Mouse (Mus musculus): Measurements from ENCODE around the gene Vdac2. TPM values are rescaled to one million over a fixed set of nuclear protein-coding genes. Genes with fewer than 3 reads are reported as not detected.

Vdac2 gene
- polyA plus RNA-seq, 1 experiment: 15.6 TPM

GRCm38 (mm10) chr14:21825786-21826491 lies 901 bp downstream of the Vdac2 start:
- no peaks in the 10 kb centered on the region for H3K36me3 ChIP-seq (ENCODE audit: control insufficient read depth)
- no peaks in the 10 kb centered on the region for H3K9me3 ChIP-seq (ENCODE audit: control insufficient read depth, low read length)
- TF ChIP-seq TAL1 (IDR thresholded peaks at IDR 0.05; ENCODE audit: low read length) (no peak), GATA1 (IDR thresholded peaks at IDR 0.05; ENCODE audit: low read length) (no peak)
- H3K4me1 ChIP-seq (ENCODE audit: control insufficient read depth): peaks cover 76% of the 10 kb centered on the region
- H3K27me3 ChIP-seq (ENCODE audit: control insufficient read depth): no peaks in the 10 kb centered on the region
- H3K4me3 ChIP-seq (replicated peaks): no peak overlapping the region

DNA sequence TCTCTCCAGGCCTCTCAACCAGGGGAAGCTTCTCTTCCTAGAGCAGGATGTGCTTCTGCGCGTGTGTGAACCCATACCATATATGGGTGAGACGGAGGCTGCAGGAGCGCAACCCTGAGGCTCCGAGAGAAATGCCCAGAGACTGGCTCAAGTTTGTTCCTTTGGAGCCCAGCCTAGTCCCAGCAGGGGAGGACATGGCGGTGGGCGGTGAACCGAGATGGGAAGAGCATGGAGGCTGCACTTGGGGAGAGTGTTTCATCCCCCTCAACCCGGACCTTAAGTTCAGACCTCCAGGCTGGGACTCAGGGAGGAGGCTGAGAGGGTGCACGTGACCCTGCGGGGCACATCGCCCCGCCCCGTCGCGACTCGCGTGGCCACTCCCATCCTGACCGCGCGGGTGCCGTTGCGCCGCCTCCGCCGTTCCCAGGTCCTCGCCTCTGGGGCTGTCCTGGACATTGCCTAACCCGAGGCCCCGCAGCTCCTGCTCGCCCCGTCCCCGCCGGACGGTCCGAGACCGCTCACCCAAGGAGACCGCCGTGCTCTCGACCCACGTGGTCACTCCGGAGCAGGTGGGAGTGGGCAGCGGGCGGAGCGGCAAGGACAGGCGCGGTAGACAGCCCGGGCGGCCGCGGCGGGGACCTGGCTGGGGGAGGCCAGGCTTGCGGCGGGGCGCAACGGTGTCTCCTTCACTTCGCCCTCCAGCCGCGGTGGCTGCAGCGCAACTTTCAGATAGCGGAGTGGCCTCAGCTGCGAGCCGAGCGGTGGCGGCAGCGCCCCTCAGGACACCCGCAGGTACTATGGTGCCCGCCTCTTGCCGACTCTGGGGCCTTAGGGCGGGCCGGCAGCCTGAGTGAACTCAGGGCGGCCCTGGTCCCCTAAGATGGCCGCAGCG lies 6.1 kb downstream of the Vdac2 start:
- Histone ChIP-seq H3K36me3 (ENCODE audit: control insufficient read depth) (peaks cover 32% of the 10 kb centered on the region), H3K9me3 (ENCODE audit: control insufficient read depth, low read length) (no peaks in the 10 kb centered on the region), H3K4me3 (replicated peaks) (peak overlapping the region; percentile 90), H3K4me1 (ENCODE audit: control insufficient read depth) (peaks cover 63% of the 10 kb centered on the region), H3K27me3 (ENCODE audit: control insufficient read depth) (no peaks in the 10 kb centered on the region)
- TF ChIP-seq TAL1 (IDR thresholded peaks at IDR 0.05; ENCODE audit: low read length): no peak
- no peak for TF ChIP-seq GATA1 (IDR thresholded peaks at IDR 0.05; ENCODE audit: low read length)

DNA sequence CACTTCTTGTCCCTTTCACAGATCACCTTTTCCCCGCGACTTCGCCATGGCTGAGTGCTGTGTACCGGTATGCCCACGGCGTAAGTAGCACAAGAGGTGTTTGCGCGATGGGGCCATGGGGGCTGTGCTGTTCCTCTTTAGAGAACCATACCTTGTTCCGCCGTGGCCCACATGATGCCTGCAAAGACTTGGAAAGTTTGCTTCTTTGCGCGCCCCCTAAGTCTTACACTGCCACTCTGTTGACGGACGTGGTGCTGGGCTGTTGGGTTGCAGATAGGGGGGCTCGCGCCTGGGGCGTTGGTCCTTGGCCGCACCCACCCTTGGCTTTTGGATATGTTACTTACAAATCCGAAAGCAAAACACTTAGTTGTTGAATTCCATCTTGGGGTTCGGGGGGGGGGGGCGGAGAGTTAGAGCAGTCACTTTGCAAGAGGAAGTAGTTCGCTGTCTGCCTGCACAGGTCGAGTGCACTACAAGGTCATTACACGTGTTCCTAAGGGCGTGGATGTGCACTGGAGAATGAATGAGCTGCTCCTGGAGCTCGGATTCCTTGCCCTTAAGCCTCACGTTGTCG lies 6.9 kb downstream of the Vdac2 start:
- H3K9me3 ChIP-seq (ENCODE audit: control insufficient read depth, low read length): no peaks in the 10 kb centered on the region
- peaks cover 39% of the 10 kb centered on the region for H3K36me3 ChIP-seq (ENCODE audit: control insufficient read depth)
- no peaks in the 10 kb centered on the region for H3K27me3 ChIP-seq (ENCODE audit: control insufficient read depth)
- H3K4me1 ChIP-seq (ENCODE audit: control insufficient read depth): peaks cover 57% of the 10 kb centered on the region
- peak overlapping the region; percentile 90 for H3K4me3 ChIP-seq (replicated peaks)
- TF ChIP-seq TAL1 (IDR thresholded peaks at IDR 0.05; ENCODE audit: low read length): no peak

GRCm38 (mm10) chr14:21838336-21839017 lies 13.4 kb downstream of the Vdac2 start:
- Histone ChIP-seq H3K4me1 (ENCODE audit: control insufficient read depth) (peaks cover 27% of the 10 kb centered on the region), H3K9me3 (ENCODE audit: control insufficient read depth, low read length) (no peaks in the 10 kb centered on the region), H3K4me3 (replicated peaks) (no peak overlapping the region), H3K27me3 (ENCODE audit: control insufficient read depth) (no peaks in the 10 kb centered on the region), H3K36me3 (ENCODE audit: control insufficient read depth) (peaks cover 97% of the 10 kb centered on the region)
- no peak for TF ChIP-seq GATA1 (IDR thresholded peaks at IDR 0.05; ENCODE audit: low read length)
- no peak for TF ChIP-seq TAL1 (IDR thresholded peaks at IDR 0.05; ENCODE audit: low read length)

GRCm38 (mm10) chr14:21841819-21842592 lies 17.0 kb downstream of the Vdac2 start:
- peaks cover 99% of the 10 kb centered on the region for H3K36me3 ChIP-seq (ENCODE audit: control insufficient read depth)

DNA sequence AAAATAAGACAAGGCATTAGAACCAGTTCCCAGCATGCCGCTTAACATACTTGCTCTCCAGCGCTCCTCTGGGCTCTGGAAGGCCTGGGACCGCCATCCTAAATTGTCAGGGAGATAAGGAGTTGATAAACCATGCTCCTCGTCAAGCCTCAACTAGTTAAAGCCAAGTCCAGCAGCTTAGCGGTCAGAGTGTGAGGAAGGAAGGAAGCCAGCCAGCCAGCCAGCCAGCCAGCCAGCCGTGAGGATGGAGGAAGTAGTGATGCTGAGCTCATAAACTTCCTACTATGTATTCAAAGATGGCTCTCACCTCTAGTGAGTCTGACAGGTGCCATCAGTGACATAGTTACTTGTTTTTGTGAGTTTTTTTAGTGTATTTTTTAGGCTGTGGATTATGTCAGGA lies 18.2 kb downstream of the Vdac2 start:
- Histone ChIP-seq H3K4me3 (replicated peaks) (no peak overlapping the region), H3K27me3 (ENCODE audit: control insufficient read depth) (no peaks in the 10 kb centered on the region), H3K4me1 (ENCODE audit: control insufficient read depth) (peaks cover 52% of the 10 kb centered on the region), H3K9me3 (ENCODE audit: control insufficient read depth, low read length) (no peaks in the 10 kb centered on the region), H3K36me3 (ENCODE audit: control insufficient read depth) (peaks cover 89% of the 10 kb centered on the region)
- TF ChIP-seq GATA1 (IDR thresholded peaks at IDR 0.05; ENCODE audit: low read length) (no peak), TAL1 (IDR thresholded peaks at IDR 0.05; ENCODE audit: low read length) (no peak)

More at GRCm38 (mm10) chr14:21841819-21842592, 17.0 kb downstream of the Vdac2 start:
- no peak overlapping the region for H3K4me3 ChIP-seq (replicated peaks)
- H3K9me3 ChIP-seq (ENCODE audit: control insufficient read depth, low read length): no peaks in the 10 kb centered on the region
- peaks cover 39% of the 10 kb centered on the region for H3K4me1 ChIP-seq (ENCODE audit: control insufficient read depth)
- TF ChIP-seq GATA1 (IDR thresholded peaks at IDR 0.05; ENCODE audit: low read length) (no peak), TAL1 (IDR thresholded peaks at IDR 0.05; ENCODE audit: low read length) (no peak)
- H3K27me3 ChIP-seq (ENCODE audit: control insufficient read depth): no peaks in the 10 kb centered on the region

DNA sequence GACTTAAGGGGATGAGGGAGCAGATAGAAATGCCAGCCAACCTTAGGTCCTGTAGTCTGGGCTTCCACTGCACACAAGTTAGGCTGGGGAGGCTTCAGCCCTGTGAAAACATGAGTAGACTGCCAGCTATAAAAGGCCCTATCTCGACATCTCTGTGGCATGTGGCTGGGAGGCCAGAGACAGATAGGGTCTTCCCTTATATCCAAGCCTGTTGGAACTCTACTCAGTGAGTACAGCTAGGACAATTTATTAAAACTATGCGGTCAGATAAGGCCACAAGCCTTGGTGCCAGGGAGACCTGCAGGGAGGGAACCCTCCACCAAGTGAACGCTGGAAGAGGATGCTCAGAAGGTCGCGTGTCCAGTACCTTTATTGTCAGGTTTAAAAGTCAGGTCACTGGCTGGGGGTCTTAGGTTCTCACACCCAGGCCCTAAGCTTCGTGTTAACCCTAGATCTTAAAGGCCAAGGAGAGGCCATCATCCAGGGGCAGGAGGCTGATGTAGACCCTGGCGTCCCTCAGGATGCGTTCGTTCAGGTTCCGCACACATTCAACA lies 21.9 kb downstream of the Vdac2 start:
- peaks cover 58% of the 10 kb centered on the region for H3K36me3 ChIP-seq (ENCODE audit: control insufficient read depth)
- TF ChIP-seq GATA1 (IDR thresholded peaks at IDR 0.05; ENCODE audit: low read length): no peak
- no peak for TF ChIP-seq TAL1 (IDR thresholded peaks at IDR 0.05; ENCODE audit: low read length)
- H3K27me3 ChIP-seq (ENCODE audit: control insufficient read depth): no peaks in the 10 kb centered on the region
- peak overlapping the region; percentile 74 for H3K4me3 ChIP-seq (replicated peaks)
- H3K9me3 ChIP-seq (ENCODE audit: control insufficient read depth, low read length): no peaks in the 10 kb centered on the region
- peaks cover 86% of the 10 kb centered on the region for H3K4me1 ChIP-seq (ENCODE audit: control insufficient read depth)
